Mouse (Mus musculus): ENCODE results near the gene Galnt16.

- no peak for TF ChIP-seq GATA1 (IDR thresholded peaks at IDR 0.05; ENCODE audit: borderline replicate concordance, low read length)
- TF ChIP-seq CTCF (IDR thresholded peaks at IDR 0.05; ENCODE audit: low read depth, low read length), result no peak
These were observed 136.6 kb downstream of the Galnt16 start for GRCm38 (mm10) chr12:80654659-80655025.

Data from G1E (cell line).